Mouse (Mus musculus) lung, embryonic 16.5 days (tissue): ENCODE results near the gene Olfr974. TPM values are rescaled to one million over a fixed set of nuclear protein-coding genes. Genes with fewer than 3 reads are reported as not detected.
"Not testable (repeated sequence)": the region's sequence is repeated elsewhere in the genome, so short reads cannot be mapped to it uniquely, and the experiment has no call there.

Experiments
- ATAC-seq: fragments of 200-750 bp; cut with Nextera tagmentation; 2 replicates; pipeline ENCODE4 v1.8.0; 2017; ENCODE audit warnings: low read depth, mild to moderate bottlenecking, moderate library complexity
- H3K27ac ChIP-seq: fragments of 300-500 bp; sonication (generic); 2 replicates; pipeline ENCODE4 v1.5.1; 2014; ENCODE audit warnings: mild to moderate bottlenecking, control low read depth, low read length
- H3K27me3 ChIP-seq: fragments of 300-500 bp; sonication (generic); 2 replicates; pipeline ENCODE4 v1.6.1; 2014; ENCODE audit warnings: low read depth, low read length, mixed read lengths; ENCODE audit not compliant: control insufficient read depth, insufficient read depth
- H3K36me3 ChIP-seq: fragments of 300-500 bp; sonication (generic); 2 replicates; pipeline ENCODE4 v1.6.1; 2014; ENCODE audit warnings: low read length; ENCODE audit not compliant: control insufficient read depth, insufficient read depth
- H3K4me1 ChIP-seq: fragments of 300-500 bp; sonication (generic); replicated peaks from 2 replicates; pipeline ENCODE4 v1.6.1; 2014; ENCODE audit warnings: low read length, mixed read lengths; ENCODE audit not compliant: control insufficient read depth, insufficient read depth
- H3K4me2 ChIP-seq: fragments of 300-500 bp; sonication (generic); 2 replicates; pipeline ENCODE4 v1.6.1; 2014; ENCODE audit warnings: low read depth, low read length, control low read depth
- H3K4me3 ChIP-seq: fragments of 300-500 bp; sonication (generic); 2 replicates; pipeline ENCODE4 v1.5.1; 2014; ENCODE audit warnings: mild to moderate bottlenecking, low read length, control low read depth
- H3K9ac ChIP-seq: fragments of 300-500 bp; sonication (generic); 2 replicates; pipeline ENCODE4 v1.6.1; 2014; ENCODE audit warnings: low read length, control low read depth
- H3K9me3 ChIP-seq: fragments of 300-500 bp; sonication (generic); 2 replicates; pipeline ENCODE4 v1.6.1; 2016; ENCODE audit warnings: low read length; ENCODE audit not compliant: control insufficient read depth
- WGBS: fragments of 180-500 bp; shearing (Covaris S2); extraction: QIAGEN DNeasy Blood & Tissue Kit; methylation state at CpG from one replicate; pipeline ENCODE4 v1.1.7; 2014; 5-methylcytosine and 5-hydroxymethylcytosine counted together
- polyA plus RNA-seq: library from polyadenylated mRNA; unstranded; fragments of >200 nt; fragmentation: Nextera tagmentation; extraction: Ambion mirVana; gene quantifications from 2 replicates; pipeline ENCODE4 v1.2.1, GENCODE M21; 2015

The Olfr974 gene
- not detected in 2 replicates for polyA plus RNA-seq

- ATAC-seq, result no peak
- no peak within 1 kb of the TSS for H3K4me3 ChIP-seq
- no peak within 1 kb of the TSS for H3K4me2 ChIP-seq
- no peak within 1 kb of the TSS for H3K27ac ChIP-seq
- no peaks in the 10 kb centered on the region for H3K36me3 ChIP-seq
- H3K9ac ChIP-seq, result no peak within 1 kb of the TSS
- no peaks in the 10 kb centered on the region for H3K27me3 ChIP-seq
- H3K9me3 ChIP-seq, result no peaks in the 10 kb centered on the region
- no peaks in the 10 kb centered on the region for H3K4me1 ChIP-seq
- WGBS, result 73% methylated on average over 1 of the region's 1 CpGs
Measured at GRCm38 (mm10) chr9:39937201-39937600, at the start of gene Olfr974. Gene Olfr974 (plus strand): TSS chr9:39937501.

- no peak overlapping the region for H3K4me2 ChIP-seq
- no peaks in the 10 kb centered on the region for H3K4me1 ChIP-seq
- no peaks in the 10 kb centered on the region for H3K36me3 ChIP-seq
- H3K4me3 ChIP-seq, result no peak overlapping the region
- 72% methylated on average over 6 of the region's 6 CpGs for WGBS
- H3K27ac ChIP-seq, result no peak overlapping the region
- no peak overlapping the region for H3K9ac ChIP-seq
- no peaks in the 10 kb centered on the region for H3K9me3 ChIP-seq
- H3K27me3 ChIP-seq, result no peaks in the 10 kb centered on the region
- ATAC-seq, result no peak
Measured at GRCm38 (mm10) chr9:39905106-39905505, 32.2 kb upstream of the Olfr974 start.

- Histone ChIP-seq H3K4me2 (no peak within 1 kb of the TSS), H3K9me3 (no peaks in the 10 kb centered on the region), H3K27ac (no peak within 1 kb of the TSS), H3K9ac (no peak within 1 kb of the TSS), H3K4me1 (no peaks in the 10 kb centered on the region), H3K36me3 (no peaks in the 10 kb centered on the region), H3K4me3 (no peak within 1 kb of the TSS), H3K27me3 (no peaks in the 10 kb centered on the region)
- ATAC-seq, result no peak
- WGBS, result 54% methylated on average over 2 of the region's 2 CpGs
Measured at GRCm38 (mm10) chr9:39907036-39907435, 30.3 kb upstream of the Olfr974 start, which contains the start of gene Olfr229. Gene Olfr229 (plus strand): TSS chr9:39907336.

- Histone ChIP-seq H3K27me3 (no peaks in the 10 kb centered on the region), H3K4me1 (no peaks in the 10 kb centered on the region), H3K4me2 (no peak overlapping the region), H3K36me3 (no peaks in the 10 kb centered on the region), H3K27ac (no peak overlapping the region), H3K9ac (no peak overlapping the region), H3K9me3 (no peaks in the 10 kb centered on the region), H3K4me3 (no peak overlapping the region)
- 71% methylated on average over 3 of the region's 3 CpGs for WGBS
- no peak for ATAC-seq
Measured at GRCm38 (mm10) chr9:39909939-39910338, 27.4 kb upstream of the Olfr974 start.

GRCm38 (mm10) chr9:39927975-39928836 lies 9.1 kb upstream of the Olfr974 start:
- ATAC-seq, H3K9ac ChIP-seq, H3K4me2 ChIP-seq, H3K4me1 ChIP-seq, H3K27me3 ChIP-seq, H3K27ac ChIP-seq, H3K36me3 ChIP-seq, H3K9me3 ChIP-seq, H3K4me3 ChIP-seq: not testable (repeated sequence)
- WGBS, result no CpG with 5 or more reads among the region's 4 CpGs

- not testable (repeated sequence) for H3K4me1 ChIP-seq, H3K27ac ChIP-seq, ATAC-seq, H3K27me3 ChIP-seq, H3K36me3 ChIP-seq, H3K4me2 ChIP-seq, H3K4me3 ChIP-seq, H3K9ac ChIP-seq, H3K9me3 ChIP-seq
- WGBS, result 54% methylated on average over 1 of the region's 1 CpGs
Measured at GRCm38 (mm10) chr9:39928837-39929236, 8.5 kb upstream of the Olfr974 start.

GRCm38 (mm10) chr9:39951946-39952345 lies 14.6 kb downstream of the Olfr974 start, which contains the start of gene Olfr975:
Gene Olfr975 (minus strand): TSS chr9:39952046.
- H3K27ac ChIP-seq, result no peak within 1 kb of the TSS
- H3K9me3 ChIP-seq, result no peaks in the 10 kb centered on the region
- H3K4me3 ChIP-seq, result no peak within 1 kb of the TSS
- 67% methylated on average over 1 of the region's 1 CpGs for WGBS
- H3K27me3 ChIP-seq, result no peaks in the 10 kb centered on the region
- H3K9ac ChIP-seq, result no peak within 1 kb of the TSS
- no peaks in the 10 kb centered on the region for H3K36me3 ChIP-seq
- no peak within 1 kb of the TSS for H3K4me2 ChIP-seq
- H3K4me1 ChIP-seq, result no peaks in the 10 kb centered on the region
- no peak for ATAC-seq

- WGBS, result 72% methylated on average over 5 of the region's 9 CpGs
- not testable (repeated sequence) for H3K27ac ChIP-seq, H3K9me3 ChIP-seq, H3K4me2 ChIP-seq, H3K27me3 ChIP-seq, H3K9ac ChIP-seq, ATAC-seq, H3K36me3 ChIP-seq, H3K4me1 ChIP-seq, H3K4me3 ChIP-seq
Measured at GRCm38 (mm10) chr9:39961033-39961432, 23.7 kb downstream of the Olfr974 start, which contains the start of gene Olfr976. Gene Olfr976 (minus strand): TSS chr9:39961133.

- 75% methylated on average over 1 of the region's 1 CpGs for WGBS
- H3K27me3 ChIP-seq, H3K36me3 ChIP-seq, H3K4me1 ChIP-seq, H3K9me3 ChIP-seq, H3K27ac ChIP-seq, ATAC-seq, H3K9ac ChIP-seq, H3K4me2 ChIP-seq, H3K4me3 ChIP-seq: not testable (repeated sequence)
Measured at GRCm38 (mm10) chr9:39976581-39977145, 39.4 kb downstream of the Olfr974 start.
